Mouse (Mus musculus) lung, embryonic 16.5 days (tissue): ENCODE results near the gene Rsg1. TPM values are rescaled to one million over a fixed set of nuclear protein-coding genes. Genes with fewer than 3 reads are reported as not detected.

Experiments used
- ATAC-seq: fragments of 200-750 bp; cut with Nextera tagmentation; 2 replicates; pipeline ENCODE4 v1.8.0; 2017; ENCODE audit warnings: low read depth, mild to moderate bottlenecking, moderate library complexity
- H3K27ac ChIP-seq: fragments of 300-500 bp; sonication (generic); 2 replicates; pipeline ENCODE4 v1.5.1; 2014; ENCODE audit warnings: mild to moderate bottlenecking, control low read depth, low read length
- H3K27me3 ChIP-seq: fragments of 300-500 bp; sonication (generic); 2 replicates; pipeline ENCODE4 v1.6.1; 2014; ENCODE audit warnings: low read depth, low read length, mixed read lengths; ENCODE audit not compliant: control insufficient read depth, insufficient read depth
- H3K36me3 ChIP-seq: fragments of 300-500 bp; sonication (generic); 2 replicates; pipeline ENCODE4 v1.6.1; 2014; ENCODE audit warnings: low read length; ENCODE audit not compliant: control insufficient read depth, insufficient read depth
- H3K4me1 ChIP-seq: fragments of 300-500 bp; sonication (generic); replicated peaks from 2 replicates; pipeline ENCODE4 v1.6.1; 2014; ENCODE audit warnings: low read length, mixed read lengths; ENCODE audit not compliant: control insufficient read depth, insufficient read depth
- H3K4me2 ChIP-seq: fragments of 300-500 bp; sonication (generic); 2 replicates; pipeline ENCODE4 v1.6.1; 2014; ENCODE audit warnings: low read depth, low read length, control low read depth
- H3K4me3 ChIP-seq: fragments of 300-500 bp; sonication (generic); 2 replicates; pipeline ENCODE4 v1.5.1; 2014; ENCODE audit warnings: mild to moderate bottlenecking, low read length, control low read depth
- H3K9ac ChIP-seq: fragments of 300-500 bp; sonication (generic); 2 replicates; pipeline ENCODE4 v1.6.1; 2014; ENCODE audit warnings: low read length, control low read depth
- H3K9me3 ChIP-seq: fragments of 300-500 bp; sonication (generic); 2 replicates; pipeline ENCODE4 v1.6.1; 2016; ENCODE audit warnings: low read length; ENCODE audit not compliant: control insufficient read depth
- WGBS: fragments of 180-500 bp; shearing (Covaris S2); extraction: QIAGEN DNeasy Blood & Tissue Kit; methylation state at CpG from one replicate; pipeline ENCODE4 v1.1.7; 2014; 5-methylcytosine and 5-hydroxymethylcytosine counted together
- polyA plus RNA-seq: library from polyadenylated mRNA; unstranded; fragments of >200 nt; fragmentation: Nextera tagmentation; extraction: Ambion mirVana; gene quantifications from 2 replicates; pipeline ENCODE4 v1.2.1, GENCODE M21; 2015

Gene Rsg1
- polyA plus RNA-seq, 1 experiment from 2014 or later, result 7.0 TPM

DNA sequence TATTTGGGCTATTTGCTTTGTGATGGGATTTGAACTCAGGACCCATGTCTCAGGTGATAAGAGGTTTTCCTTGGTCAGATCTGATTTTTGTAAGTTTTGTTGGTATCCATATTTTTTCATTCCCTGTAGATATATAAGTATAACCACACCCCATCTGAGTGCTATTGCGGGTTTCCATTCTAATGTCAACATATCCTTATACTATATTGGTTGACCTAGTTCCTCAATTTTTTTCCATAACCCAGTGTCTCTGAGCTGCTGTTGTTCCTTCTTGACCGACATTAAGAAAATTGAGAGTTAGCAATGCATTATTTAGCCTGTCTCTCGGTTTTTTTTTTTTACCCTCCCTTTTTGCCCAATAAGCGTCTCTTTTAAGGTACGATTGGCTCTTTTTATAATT, 9.0 kb downstream of the Rsg1 start:
- Histone ChIP-seq H3K36me3 (0 out of 2 replicates have a peak, but pooled peaks cover 2% of the 10 kb centered on the region), H3K27ac (no peak overlapping the region), H3K4me3 (no peak overlapping the region), H3K9me3 (no peaks in the 10 kb centered on the region), H3K4me1 (no peaks in the 10 kb centered on the region), H3K4me2 (no peak overlapping the region), H3K9ac (no peak overlapping the region), H3K27me3 (no peaks in the 10 kb centered on the region)
- WGBS, result 92% methylated on average over 5 of the region's 5 CpGs
- ATAC-seq, result no peak

DNA sequence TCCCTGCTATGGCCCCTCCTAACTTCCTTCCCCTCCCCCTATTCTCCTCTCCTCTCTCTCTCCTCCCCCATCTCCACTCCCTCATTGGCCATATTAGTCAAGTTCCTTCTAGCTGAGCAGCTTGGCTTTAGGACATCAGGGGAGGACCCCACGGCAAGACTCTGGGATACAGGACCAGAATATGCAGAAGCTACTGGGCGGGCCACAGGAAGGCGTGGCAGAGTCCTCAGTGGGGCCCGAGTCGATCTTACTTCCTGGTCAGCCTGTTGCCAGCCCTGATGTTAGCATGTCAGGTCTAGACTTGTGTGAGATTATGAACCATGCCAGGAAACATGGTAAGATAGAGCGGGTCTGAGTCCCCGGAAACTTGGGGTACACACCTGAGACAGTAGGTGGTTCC, 14.9 kb downstream of the Rsg1 start:
- H3K4me3 ChIP-seq, result no peak overlapping the region
- no peak for ATAC-seq
- no peaks in the 10 kb centered on the region for H3K4me1 ChIP-seq
- no peak overlapping the region for H3K4me2 ChIP-seq
- H3K27ac ChIP-seq, result no peak overlapping the region
- H3K9ac ChIP-seq, result no peak overlapping the region
- no peaks in the 10 kb centered on the region for H3K36me3 ChIP-seq
- WGBS, result 75% methylated on average over 7 of the region's 7 CpGs
- H3K27me3 ChIP-seq, result no peaks in the 10 kb centered on the region
- no peaks in the 10 kb centered on the region for H3K9me3 ChIP-seq

DNA sequence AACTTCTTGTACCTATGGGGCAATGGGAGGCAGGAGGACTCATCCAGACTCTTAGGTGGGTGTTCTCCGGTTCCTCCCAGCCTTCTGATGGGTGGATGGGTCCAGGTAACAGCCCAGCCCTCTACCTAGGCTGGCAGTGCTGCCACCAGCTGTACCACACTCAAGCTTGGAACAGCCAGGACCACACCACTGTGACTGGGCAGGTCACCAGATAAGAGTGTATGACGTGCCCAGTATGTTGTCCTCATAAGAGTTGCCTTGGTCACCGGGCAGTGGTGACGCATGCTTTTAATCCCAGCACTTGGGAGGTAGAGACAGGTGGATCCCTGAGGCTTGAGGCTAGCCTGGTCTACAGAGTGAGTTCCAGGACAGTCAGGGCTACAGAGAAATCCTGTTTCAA, 19.4 kb downstream of the Rsg1 start:
- no peak for ATAC-seq
- Histone ChIP-seq H3K4me3 (no peak overlapping the region), H3K27me3 (peaks cover 4% of the 10 kb centered on the region; the same call in 1 of the 2 replicates), H3K9me3 (no peaks in the 10 kb centered on the region), H3K4me1 (no peaks in the 10 kb centered on the region), H3K4me2 (no peak overlapping the region), H3K9ac (no peak overlapping the region), H3K27ac (no peak overlapping the region), H3K36me3 (no peaks in the 10 kb centered on the region)
- 90% methylated on average over 4 of the region's 4 CpGs for WGBS

DNA sequence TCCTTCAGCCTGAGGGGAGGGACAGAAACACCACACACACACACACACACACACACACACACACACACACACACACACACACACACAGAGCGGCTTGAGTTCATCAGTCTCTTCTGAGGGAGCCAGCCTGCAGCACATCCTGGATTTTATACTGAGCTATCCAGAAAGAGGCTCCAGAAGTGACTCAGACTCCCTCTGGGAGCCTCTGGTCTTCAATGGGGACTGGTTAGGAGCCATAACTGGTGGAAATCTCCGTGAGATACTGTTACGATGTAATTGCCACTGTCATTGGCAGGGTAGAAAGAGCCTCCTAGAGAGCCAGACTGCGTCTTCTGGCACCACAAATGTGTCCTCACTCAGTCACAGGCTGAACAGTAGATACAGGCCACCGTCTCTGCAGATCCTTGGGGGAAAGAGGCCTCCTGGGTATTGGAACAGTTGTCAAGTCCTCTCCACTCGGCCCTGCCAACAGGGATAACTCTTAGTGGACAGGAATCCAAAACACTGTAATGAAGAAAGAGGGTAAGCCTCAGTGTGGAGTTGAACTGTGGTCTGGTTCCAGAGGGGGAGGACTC, 21.9 kb downstream of the Rsg1 start:
- Histone ChIP-seq H3K9ac (no peak overlapping the region), H3K36me3 (no peaks in the 10 kb centered on the region), H3K9me3 (no peaks in the 10 kb centered on the region), H3K4me1 (peaks cover 18% of the 10 kb centered on the region), H3K27ac (no peak overlapping the region), H3K4me2 (no peak overlapping the region), H3K27me3 (peaks cover 10% of the 10 kb centered on the region; the same call in 1 of the 2 replicates), H3K4me3 (no peak overlapping the region)
- WGBS, result 57% methylated on average over 6 of the region's 6 CpGs
- no peak for ATAC-seq

DNA sequence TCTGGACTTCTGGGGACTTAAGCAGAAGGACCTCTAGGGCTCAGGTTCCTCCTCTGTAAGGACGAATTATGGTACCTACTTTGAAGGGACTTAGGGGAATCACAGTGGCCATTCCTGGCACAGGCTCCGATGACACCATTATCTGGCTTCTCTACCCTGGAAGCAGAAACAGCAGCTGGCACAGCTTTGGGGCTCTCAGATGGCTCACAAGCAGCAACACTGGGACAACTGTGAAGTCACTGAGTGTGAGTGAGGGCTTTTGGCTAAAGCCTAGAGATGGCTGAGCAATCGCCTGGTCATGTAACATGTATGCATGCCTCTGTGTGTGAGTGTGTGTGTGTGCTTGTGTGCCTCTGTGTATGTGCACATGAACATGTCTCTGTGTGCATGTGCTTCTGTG, 23.1 kb downstream of the Rsg1 start:
- Histone ChIP-seq H3K4me3 (no peak overlapping the region), H3K9me3 (no peaks in the 10 kb centered on the region), H3K27ac (no peak overlapping the region), H3K36me3 (no peaks in the 10 kb centered on the region), H3K4me1 (peaks cover 29% of the 10 kb centered on the region), H3K27me3 (peaks cover 10% of the 10 kb centered on the region; the same call in 1 of the 2 replicates), H3K4me2 (no peak overlapping the region), H3K9ac (no peak overlapping the region)
- ATAC-seq, result no peak
- 68% methylated on average over 3 of the region's 3 CpGs for WGBS

DNA sequence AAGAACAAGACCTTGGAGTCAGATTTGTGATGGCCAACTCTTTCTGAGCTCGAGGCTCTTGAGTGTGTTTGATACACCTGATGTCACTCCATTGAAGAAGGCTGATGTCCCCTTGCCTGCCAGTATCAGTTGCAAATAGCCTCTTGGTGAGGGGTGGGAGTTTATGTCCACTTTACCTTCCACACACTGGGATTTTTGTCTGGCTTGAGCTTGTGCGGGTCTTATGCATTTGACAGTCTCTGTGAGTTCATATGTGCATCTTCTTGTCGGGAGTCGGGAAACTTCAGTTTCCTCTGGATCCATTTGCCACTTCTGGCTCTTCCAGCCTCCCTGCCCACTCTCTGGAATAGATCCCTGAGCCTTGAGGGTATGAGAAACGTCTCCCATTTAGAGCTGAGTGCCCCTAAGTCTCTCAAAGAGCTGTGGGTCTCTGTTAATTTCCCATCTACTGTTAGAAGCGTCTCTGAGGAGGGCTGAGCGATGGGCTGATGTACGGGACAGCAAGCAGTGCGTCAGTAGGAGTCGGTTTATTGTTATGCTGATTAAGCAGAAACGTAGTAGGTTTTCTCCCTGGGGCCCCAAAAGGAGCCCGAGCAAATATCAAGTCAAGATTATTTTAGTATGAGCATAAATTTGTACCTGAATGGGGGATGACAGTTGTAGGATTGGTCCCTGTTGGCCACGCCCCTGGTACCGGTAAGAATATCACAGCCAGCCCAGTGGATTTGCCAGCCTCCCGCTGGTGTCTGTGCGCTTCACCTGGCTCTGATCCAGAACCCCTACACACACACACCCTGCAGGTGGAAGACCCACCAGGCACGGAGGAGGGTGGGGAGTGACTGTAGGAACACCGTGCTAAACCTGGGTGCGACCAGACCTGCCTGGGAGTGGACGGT, 25.0 kb downstream of the Rsg1 start:
- H3K9ac ChIP-seq, result peak overlapping the region; percentile 64

DNA sequence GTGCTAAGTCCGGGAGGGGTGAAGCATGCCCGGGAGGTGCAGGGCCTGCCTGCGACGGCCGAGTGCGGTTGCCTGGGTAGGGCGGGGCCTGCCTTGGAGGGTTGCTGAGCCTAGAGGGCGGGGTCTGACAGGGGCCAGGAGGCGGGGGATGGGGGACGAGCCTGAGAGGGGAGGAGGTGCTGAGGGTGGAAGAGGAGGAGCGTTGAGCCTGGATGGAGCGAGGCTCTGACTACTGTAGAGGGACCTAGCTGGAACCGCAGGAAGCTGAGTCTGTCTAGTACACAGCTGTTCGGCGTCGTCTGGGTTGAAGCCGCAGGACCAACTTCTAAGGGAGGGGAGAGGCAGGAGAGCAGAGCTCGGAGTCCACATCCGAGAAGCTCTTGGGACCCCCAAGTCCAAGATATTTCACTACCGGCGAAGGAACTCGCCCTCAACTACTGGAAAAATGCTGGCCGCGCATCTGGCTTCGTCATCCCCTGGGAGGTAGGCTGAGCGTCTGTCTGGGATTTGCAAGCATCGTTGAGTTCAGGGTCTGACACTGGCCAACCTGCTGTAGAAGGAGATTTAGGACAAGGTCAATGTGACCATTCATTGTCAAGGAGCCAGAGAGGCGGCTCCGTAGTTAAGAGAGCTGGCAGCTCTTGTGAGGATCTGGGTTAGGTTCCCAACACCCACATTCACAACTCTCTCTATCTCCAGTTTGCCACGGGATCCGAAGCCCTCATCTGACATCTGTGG, 25.8 kb downstream of the Rsg1 start, which contains the start of gene Arhgef19:
Gene Arhgef19, plus strand, starts transcription at position 112 of the 738 bp plus-strand sequence.
- Histone ChIP-seq H3K4me1 (peaks cover 40% of the 10 kb centered on the region), H3K9me3 (no peaks in the 10 kb centered on the region), H3K4me2 (peak within 1 kb of the TSS; percentile 82), H3K27ac (peak within 1 kb of the TSS; percentile 45), H3K27me3 (peaks cover 13% of the 10 kb centered on the region; the same call in 1 of the 2 replicates), H3K9ac (peak within 1 kb of the TSS; percentile 64), H3K4me3 (peak within 1 kb of the TSS; percentile 57), H3K36me3 (no peaks in the 10 kb centered on the region)
- WGBS, result 1% methylated on average over 31 of the region's 31 CpGs
- ATAC-seq, result peak; percentile 91

More for the DNA sequence above, 25.0 kb downstream of the Rsg1 start:
- peaks cover 38% of the 10 kb centered on the region for H3K4me1 ChIP-seq
- H3K4me2 ChIP-seq, result peak overlapping the region; percentile 82
- no peak for ATAC-seq
- H3K27me3 ChIP-seq, result peaks cover 13% of the 10 kb centered on the region; the same call in 1 of the 2 replicates
- no peak overlapping the region for H3K27ac ChIP-seq
- 7% methylated on average over 20 of the region's 20 CpGs for WGBS
- peak overlapping the region; percentile 57 for H3K4me3 ChIP-seq
- H3K36me3 ChIP-seq, result no peaks in the 10 kb centered on the region
- H3K9me3 ChIP-seq, result no peaks in the 10 kb centered on the region

DNA sequence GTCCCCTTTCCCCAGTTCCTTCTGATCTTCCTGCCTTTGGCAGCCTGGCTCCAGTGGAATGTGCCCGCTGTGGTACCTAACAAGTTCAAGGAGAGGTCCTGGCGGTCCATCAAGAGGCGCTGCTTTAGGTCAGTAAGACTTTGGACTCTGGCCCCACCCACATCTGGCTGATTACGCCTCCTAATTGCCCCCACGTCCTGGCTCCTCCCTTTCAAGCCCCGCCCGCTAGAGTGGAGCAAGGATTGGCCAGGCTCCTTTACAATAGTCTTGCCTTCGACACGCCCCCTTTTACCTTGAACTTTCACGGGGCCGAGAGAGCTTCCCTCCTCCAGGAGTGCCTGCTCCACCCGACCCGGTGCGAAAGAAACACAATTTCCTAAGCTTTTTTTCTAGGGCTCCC, 26.9 kb downstream of the Rsg1 start:
- Histone ChIP-seq H3K4me2 (peak overlapping the region; percentile 82), H3K36me3 (no peaks in the 10 kb centered on the region), H3K9ac (0 out of 2 replicates have a peak overlapping the region, but pooled peaks have one; percentile 5), H3K4me1 (peaks cover 51% of the 10 kb centered on the region), H3K9me3 (no peaks in the 10 kb centered on the region), H3K27me3 (peaks cover 13% of the 10 kb centered on the region; the same call in 1 of the 2 replicates), H3K4me3 (peak overlapping the region; percentile 57), H3K27ac (peak overlapping the region; percentile 71)
- peak; percentile 37 for ATAC-seq
- WGBS, result 2% methylated on average over 14 of the region's 14 CpGs
